Mouse (Mus musculus): Measurements from ENCODE around the gene Crebzf. TPM values are rescaled to one million over a fixed set of nuclear protein-coding genes. Genes with fewer than 3 reads are reported as not detected.

Gene Crebzf
- polyA plus RNA-seq, 1 experiment from 2014 or later: 29.1 TPM

DNA sequence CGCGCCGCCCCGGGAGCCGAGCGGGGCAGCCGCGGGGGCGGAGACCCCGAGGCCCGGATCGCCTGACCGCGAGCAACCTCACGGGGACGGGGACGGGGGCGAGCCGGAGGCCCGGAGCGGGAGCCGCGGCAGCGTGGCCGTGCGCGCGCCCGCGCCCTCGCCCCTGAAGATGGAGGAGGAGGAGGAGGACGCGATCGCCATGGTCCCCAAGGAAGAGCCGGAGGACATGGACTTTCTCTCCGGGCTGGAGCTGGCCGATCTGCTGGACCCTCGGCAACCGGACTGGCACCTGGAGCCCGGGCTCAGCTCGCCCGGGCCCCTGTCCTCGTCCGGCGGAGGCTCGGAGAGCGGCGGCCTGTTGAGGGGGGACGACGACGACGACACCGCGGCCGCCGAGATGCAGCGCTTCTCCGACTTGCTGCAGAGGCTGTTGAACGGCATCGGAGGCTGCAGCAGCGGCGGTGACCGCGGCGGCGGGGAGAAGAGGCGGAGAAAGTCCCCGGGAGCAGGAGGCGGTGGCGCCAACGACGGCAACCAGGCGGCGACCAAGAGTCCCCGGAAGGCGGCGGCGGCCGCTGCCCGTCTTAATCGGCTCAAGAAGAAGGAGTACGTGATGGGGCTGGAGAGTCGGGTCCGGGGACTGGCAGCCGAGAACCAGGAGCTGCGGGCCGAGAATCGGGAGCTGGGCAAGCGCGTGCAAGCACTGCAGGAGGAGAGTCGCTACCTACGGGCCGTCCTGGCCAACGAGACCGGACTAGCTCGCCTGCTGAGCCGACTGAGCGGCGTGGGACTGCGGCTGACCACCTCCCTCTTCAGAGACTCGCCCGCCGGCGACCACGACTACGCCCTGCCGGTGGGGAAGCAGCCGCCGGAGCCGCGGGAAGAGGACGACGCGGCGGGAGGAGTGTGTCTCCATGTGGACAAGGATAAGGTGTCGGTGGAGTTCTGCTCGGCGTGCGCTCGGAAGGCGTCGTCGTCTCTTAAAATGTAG is 867 bp downstream of the Crebzf start:
- peaks cover 5% of the 10 kb centered on the region; the same call in 1 of the 2 replicates for H3K36me3 ChIP-seq (ENCODE audit: control insufficient read depth, insufficient read depth)
- peak overlapping the region; percentile 81 for H3K4me2 ChIP-seq (ENCODE audit: low read length)
- H3K4me1 ChIP-seq (replicated peaks; ENCODE audit: control insufficient read depth, insufficient read depth, low read length): peaks cover 4% of the 10 kb centered on the region; the same call in 1 of the 2 replicates
- H3K4me3 ChIP-seq (replicated peaks; ENCODE audit: low read length): peak overlapping the region; percentile 99
- whole genome bisulfite sequencing: under 1% methylated on average over 107 of the region's 123 CpGs
- no peaks in the 10 kb centered on the region for H3K9me3 ChIP-seq (ENCODE audit: control insufficient read depth, low read length)
- peak overlapping the region; percentile 98 for H3K9ac ChIP-seq (replicated peaks; ENCODE audit: low read depth, low read length)
- peak; percentile 61 for ATAC-seq
- peak overlapping the region; percentile 97 for H3K27ac ChIP-seq (ENCODE audit: low read length)
- no peaks in the 10 kb centered on the region for H3K27me3 ChIP-seq (replicated peaks; ENCODE audit: control insufficient read depth, insufficient read depth, low read length)

GRCm38 (mm10) chr7:90444206-90444605 is 1.7 kb downstream of the Crebzf start:
- Histone ChIP-seq H3K4me1 (replicated peaks; ENCODE audit: control insufficient read depth, insufficient read depth, low read length) (peaks cover 4% of the 10 kb centered on the region; the same call in 1 of the 2 replicates), H3K27me3 (replicated peaks; ENCODE audit: control insufficient read depth, insufficient read depth, low read length) (no peaks in the 10 kb centered on the region), H3K27ac (ENCODE audit: low read length) (no peak overlapping the region), H3K4me3 (replicated peaks; ENCODE audit: low read length) (peak overlapping the region; percentile 99), H3K9me3 (ENCODE audit: control insufficient read depth, low read length) (no peaks in the 10 kb centered on the region), H3K4me2 (ENCODE audit: low read length) (peak overlapping the region; percentile 81), H3K36me3 (ENCODE audit: control insufficient read depth, insufficient read depth) (peaks cover 8% of the 10 kb centered on the region; the same call in 1 of the 2 replicates), H3K9ac (replicated peaks; ENCODE audit: low read depth, low read length) (peak overlapping the region; percentile 98)
- no peak for ATAC-seq
- WGBS: under 1% methylated on average over 6 of the region's 6 CpGs

GRCm38 (mm10) chr7:90456149-90456844 is 13.8 kb downstream of the Crebzf start:
- H3K27me3 ChIP-seq (replicated peaks; ENCODE audit: control insufficient read depth, insufficient read depth, low read length): no peaks in the 10 kb centered on the region
- peak overlapping the region; percentile 83; the same call in 1 of the 2 replicates for H3K27ac ChIP-seq (ENCODE audit: low read length)
- ATAC-seq: no peak
- 34% methylated on average over 7 of the region's 7 CpGs for WGBS
- peak overlapping the region; percentile 72 for H3K9ac ChIP-seq (replicated peaks; ENCODE audit: low read depth, low read length)
- peak overlapping the region; percentile 88 for H3K4me3 ChIP-seq (replicated peaks; ENCODE audit: low read length)
- no peaks in the 10 kb centered on the region for H3K9me3 ChIP-seq (ENCODE audit: control insufficient read depth, low read length)
- peak overlapping the region; percentile 52 for H3K4me2 ChIP-seq (ENCODE audit: low read length)
- peaks cover 6% of the 10 kb centered on the region; the same call in 1 of the 2 replicates for H3K36me3 ChIP-seq (ENCODE audit: control insufficient read depth, insufficient read depth)
- peaks cover 13% of the 10 kb centered on the region for H3K4me1 ChIP-seq (replicated peaks; ENCODE audit: control insufficient read depth, insufficient read depth, low read length)

DNA sequence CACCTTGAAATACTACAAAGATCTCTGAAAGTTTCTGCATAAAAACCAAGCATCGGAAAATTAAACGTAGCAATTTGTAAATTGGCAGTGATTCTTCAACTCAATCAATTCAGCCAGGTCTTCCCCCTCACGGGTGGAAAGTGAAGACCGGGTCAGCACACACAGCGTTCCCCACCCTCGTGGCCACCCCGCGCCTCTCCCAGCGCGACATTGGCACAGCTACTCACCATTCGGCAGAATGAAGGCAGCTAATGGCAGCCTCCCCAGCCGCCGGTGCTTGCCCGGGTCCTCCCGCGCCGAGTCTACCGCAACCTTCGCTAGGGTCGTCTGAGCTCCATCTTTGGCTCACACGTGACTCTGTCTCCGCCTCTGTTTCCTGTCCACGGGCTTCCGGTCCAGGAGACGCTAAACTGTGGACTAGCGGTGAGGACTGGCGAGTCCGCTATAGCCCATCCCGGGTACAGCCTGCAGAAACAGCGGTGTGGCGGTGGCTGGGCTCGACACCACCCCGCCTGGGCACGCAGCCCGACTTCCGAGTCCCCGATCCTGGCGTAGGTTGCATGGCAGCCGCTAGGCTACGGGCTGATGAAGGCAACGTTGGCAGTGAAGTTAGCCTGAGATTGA is 14.4 kb downstream of the Crebzf start, which contains the start of gene Tmem126a:
Gene Tmem126a (minus strand): TSS at position 385 of the 624 bp plus-strand sequence.
- H3K4me3 ChIP-seq (replicated peaks; ENCODE audit: low read length): peak within 1 kb of the TSS; percentile 88
- peaks cover 13% of the 10 kb centered on the region for H3K4me1 ChIP-seq (replicated peaks; ENCODE audit: control insufficient read depth, insufficient read depth, low read length)
- H3K36me3 ChIP-seq (ENCODE audit: control insufficient read depth, insufficient read depth): peaks cover 4% of the 10 kb centered on the region; the same call in 1 of the 2 replicates
- peak within 1 kb of the TSS; percentile 83 for H3K27ac ChIP-seq (ENCODE audit: low read length)
- H3K9me3 ChIP-seq (ENCODE audit: control insufficient read depth, low read length): no peaks in the 10 kb centered on the region
- H3K27me3 ChIP-seq (replicated peaks; ENCODE audit: control insufficient read depth, insufficient read depth, low read length): no peaks in the 10 kb centered on the region
- under 1% methylated on average over 41 of the region's 41 CpGs for WGBS
- peak within 1 kb of the TSS; percentile 52 for H3K4me2 ChIP-seq (ENCODE audit: low read length)
- peak; percentile 98 for ATAC-seq
- H3K9ac ChIP-seq (replicated peaks; ENCODE audit: low read depth, low read length): peak within 1 kb of the TSS; percentile 72

- peak overlapping the region; percentile 52 for H3K4me2 ChIP-seq (ENCODE audit: low read length)
- H3K9ac ChIP-seq (replicated peaks; ENCODE audit: low read depth, low read length): peak overlapping the region; percentile 72
- H3K36me3 ChIP-seq (ENCODE audit: control insufficient read depth, insufficient read depth): peaks cover 4% of the 10 kb centered on the region; the same call in 1 of the 2 replicates
- ATAC-seq: peak; percentile 60
- peak overlapping the region; percentile 88 for H3K4me3 ChIP-seq (replicated peaks; ENCODE audit: low read length)
- H3K27me3 ChIP-seq (replicated peaks; ENCODE audit: control insufficient read depth, insufficient read depth, low read length): no peaks in the 10 kb centered on the region
- H3K4me1 ChIP-seq (replicated peaks; ENCODE audit: control insufficient read depth, insufficient read depth, low read length): peaks cover 13% of the 10 kb centered on the region
- 16% methylated on average over 10 of the region's 10 CpGs for WGBS
- H3K27ac ChIP-seq (ENCODE audit: low read length): peak overlapping the region; percentile 83
- H3K9me3 ChIP-seq (ENCODE audit: control insufficient read depth, low read length): no peaks in the 10 kb centered on the region
Measured at GRCm38 (mm10) chr7:90457517-90457916, 15.0 kb downstream of the Crebzf start.

DNA sequence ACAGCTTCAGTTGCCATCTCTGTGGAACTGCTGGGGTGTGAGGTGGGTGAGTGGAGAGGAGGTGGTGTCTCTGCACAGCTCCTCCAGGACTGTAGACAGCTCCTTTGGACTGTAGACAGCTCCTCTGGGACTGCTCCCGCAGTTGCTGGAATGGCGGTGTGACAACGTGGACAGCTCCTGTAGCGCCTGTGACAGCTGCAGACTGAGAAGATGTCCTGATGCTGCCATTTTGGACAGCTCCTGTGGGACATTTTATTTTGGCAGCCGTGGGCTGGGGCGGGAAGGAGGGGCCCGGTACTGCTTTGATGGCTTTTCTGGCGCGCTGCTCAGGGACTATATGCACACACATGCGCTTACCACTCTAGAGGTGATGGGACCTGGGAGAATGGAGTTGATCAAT is 17.8 kb downstream of the Crebzf start:
- no peaks in the 10 kb centered on the region for H3K9me3 ChIP-seq (ENCODE audit: control insufficient read depth, low read length)
- H3K27me3 ChIP-seq (replicated peaks; ENCODE audit: control insufficient read depth, insufficient read depth, low read length): no peaks in the 10 kb centered on the region
- H3K4me2 ChIP-seq (ENCODE audit: low read length): no peak overlapping the region
- H3K9ac ChIP-seq (replicated peaks; ENCODE audit: low read depth, low read length): no peak overlapping the region
- H3K4me1 ChIP-seq (replicated peaks; ENCODE audit: control insufficient read depth, insufficient read depth, low read length): peaks cover 13% of the 10 kb centered on the region
- H3K4me3 ChIP-seq (replicated peaks; ENCODE audit: low read length): no peak overlapping the region
- H3K27ac ChIP-seq (ENCODE audit: low read length): no peak overlapping the region
- no peak for ATAC-seq
- 66% methylated on average over 10 of the region's 10 CpGs for WGBS
- H3K36me3 ChIP-seq (ENCODE audit: control insufficient read depth, insufficient read depth): no peaks in the 10 kb centered on the region

DNA sequence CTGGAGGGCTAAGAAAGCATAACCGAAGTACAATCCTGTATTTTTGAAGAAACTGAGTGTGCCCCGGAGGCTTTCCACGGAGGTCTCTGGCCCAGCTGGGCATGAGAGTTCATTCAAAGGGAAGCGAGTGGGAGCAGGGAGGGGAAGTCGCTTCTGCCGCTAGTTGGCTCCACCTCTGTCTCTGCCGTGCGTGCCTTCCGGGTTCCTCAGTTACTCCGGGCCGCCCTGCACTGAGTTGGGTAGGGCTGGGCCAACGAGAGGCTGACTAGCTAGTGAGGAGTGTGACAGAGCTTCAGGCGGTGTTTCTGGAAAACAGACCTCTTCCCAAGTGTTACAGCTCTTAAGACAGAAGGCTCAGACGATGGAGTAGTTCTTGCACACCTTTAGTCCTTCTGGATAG is 18.4 kb downstream of the Crebzf start:
- H3K9me3 ChIP-seq (ENCODE audit: control insufficient read depth, low read length): no peaks in the 10 kb centered on the region
- no peaks in the 10 kb centered on the region for H3K27me3 ChIP-seq (replicated peaks; ENCODE audit: control insufficient read depth, insufficient read depth, low read length)
- no peak overlapping the region for H3K9ac ChIP-seq (replicated peaks; ENCODE audit: low read depth, low read length)
- H3K4me2 ChIP-seq (ENCODE audit: low read length): no peak overlapping the region
- peaks cover 9% of the 10 kb centered on the region for H3K4me1 ChIP-seq (replicated peaks; ENCODE audit: control insufficient read depth, insufficient read depth, low read length)
- H3K27ac ChIP-seq (ENCODE audit: low read length): no peak overlapping the region
- H3K36me3 ChIP-seq (ENCODE audit: control insufficient read depth, insufficient read depth): no peaks in the 10 kb centered on the region
- ATAC-seq: no peak
- no peak overlapping the region for H3K4me3 ChIP-seq (replicated peaks; ENCODE audit: low read length)
- WGBS: 24% methylated on average over 14 of the region's 14 CpGs

- Histone ChIP-seq H3K36me3 (ENCODE audit: control insufficient read depth, insufficient read depth) (no peaks in the 10 kb centered on the region), H3K4me1 (replicated peaks; ENCODE audit: control insufficient read depth, insufficient read depth, low read length) (peaks cover 4% of the 10 kb centered on the region; the same call in 1 of the 2 replicates), H3K4me2 (ENCODE audit: low read length) (no peak overlapping the region), H3K4me3 (replicated peaks; ENCODE audit: low read length) (no peak overlapping the region), H3K27me3 (replicated peaks; ENCODE audit: control insufficient read depth, insufficient read depth, low read length) (no peaks in the 10 kb centered on the region), H3K9me3 (ENCODE audit: control insufficient read depth, low read length) (no peaks in the 10 kb centered on the region), H3K27ac (ENCODE audit: low read length) (no peak overlapping the region), H3K9ac (replicated peaks; ENCODE audit: low read depth, low read length) (no peak overlapping the region)
- 91% methylated on average over 5 of the region's 5 CpGs for WGBS
- no peak for ATAC-seq
Measured at GRCm38 (mm10) chr7:90461441-90461840, 18.9 kb downstream of the Crebzf start.
